11 mouse cellular contexts compared by ENCODE assay signal in the genomic region with DNA sequence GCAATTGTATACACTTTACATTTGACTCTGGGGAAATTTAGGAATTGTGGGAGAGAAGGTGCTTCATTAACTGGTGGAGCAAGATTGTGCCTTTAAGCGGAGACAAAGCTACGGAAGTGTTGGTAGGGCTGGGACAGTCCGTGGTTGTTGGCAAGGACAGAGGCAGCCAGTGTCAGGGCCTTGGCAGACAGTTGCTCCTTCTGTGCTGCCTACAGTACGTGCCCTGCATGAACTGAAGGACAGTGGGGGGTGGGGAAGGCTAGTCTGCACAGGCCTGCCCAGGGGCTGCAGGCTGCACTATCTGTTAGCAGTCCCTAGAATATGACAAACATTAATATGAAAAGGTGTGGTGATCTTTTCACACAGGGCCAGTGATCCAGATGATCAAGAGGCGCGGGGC.
DNase-seq lines count a peak whose midpoint lies in the region; ATAC-seq and TF ChIP-seq lines count a peak whose summit lies in the region.
"Had no signal": no experiment of that assay in that cellular context is flagged by ENCODE, and none has a peak within 500 bp of the region (broad histone marks: within the 10 kb centered on the region; RNA-seq: fewer than 3 reads in every experiment).

No protein-coding gene starts in this region.

- no peak overlapping the region for H3K9ac ChIP-seq in heart, postnatal 0 days (replicated peaks; ENCODE audit: low read depth, low read length)
- H3K9ac ChIP-seq in intestine, embryonic 15.5 days, result no peak overlapping the region
- H3K9ac ChIP-seq: embryonic facial prominence, embryonic 15.5 days; limb, embryonic 12.5 days had no signal

- H3K4me3 ChIP-seq in heart, postnatal 0 days (ENCODE audit: low read depth, low read length), result no peak overlapping the region
- no peak overlapping the region for H3K4me3 ChIP-seq in intestine, embryonic 15.5 days (replicated peaks)
- H3K4me3 ChIP-seq: embryonic facial prominence, embryonic 15.5 days; limb, embryonic 12.5 days had no signal

- intact Hi-C loops in left cerebral cortex, postnatal 4 days (cut with DNase I), result loop anchor here (10.0 kb wide), 1 partner anchor 250 kb away; a partner anchor contains a TSS
- intact Hi-C loops in gastrocnemius, postnatal 36 days (cut with DNase I), result no loop called here

- peak; percentile 63 for DNase-seq in adrenal gland, adult 2 months
- peak; percentile 52 for DNase-seq in brain, embryonic 18.5 days (ENCODE audit: low read depth, low spot score)
- DNase-seq in heart, postnatal 0 days (ENCODE audit: low spot score), result peak; percentile 11
- peak; percentile 88 for DNase-seq in left cerebral cortex, postnatal 4 days
- DNase-seq in gastrocnemius, postnatal 36 days, result no peak
- DNase-seq in gastrocnemius, postnatal 25 days, result no peak

- H3K4me1 ChIP-seq in heart, postnatal 0 days (ENCODE audit: control insufficient read depth, insufficient read depth), result no peaks in the 10 kb centered on the region; the same call in 1 of the 2 replicates
- H3K4me1 ChIP-seq in intestine, embryonic 15.5 days (replicated peaks), result no peaks in the 10 kb centered on the region
- H3K4me1 ChIP-seq: embryonic facial prominence, embryonic 15.5 days; limb, embryonic 12.5 days had no signal

- H3K27me3 ChIP-seq in heart, postnatal 0 days (ENCODE audit: control insufficient read depth, insufficient read depth, low read length), result no peaks in the 10 kb centered on the region
- no peaks in the 10 kb centered on the region for H3K27me3 ChIP-seq in intestine, embryonic 15.5 days (replicated peaks)
- H3K27me3 ChIP-seq: embryonic facial prominence, embryonic 15.5 days; limb, embryonic 12.5 days had no signal

- H3K36me3 ChIP-seq in heart, postnatal 0 days (replicated peaks; ENCODE audit: control insufficient read depth, insufficient read depth, low read length), result no peaks in the 10 kb centered on the region
- H3K36me3 ChIP-seq in intestine, embryonic 15.5 days, result no peaks in the 10 kb centered on the region
- H3K36me3 ChIP-seq: embryonic facial prominence, embryonic 15.5 days; limb, embryonic 12.5 days had no signal

- peak; percentile 79 for ATAC-seq in heart, postnatal 0 days (ENCODE audit: insufficient read depth, low read depth)
- ATAC-seq in intestine, embryonic 15.5 days, result no peak
- ATAC-seq in erythroblast, adult 5-6 weeks (replicated peaks; ENCODE audit: low FRiP score, poor library complexity, severe bottlenecking), result no peak
- ATAC-seq: Patski had no signal

- no peaks in the 10 kb centered on the region for H3K9me3 ChIP-seq in heart, postnatal 0 days (replicated peaks; ENCODE audit: control insufficient read depth, low read length)
- H3K9me3 ChIP-seq in intestine, embryonic 15.5 days, result no peaks in the 10 kb centered on the region
- H3K9me3 ChIP-seq: embryonic facial prominence, embryonic 15.5 days; limb, embryonic 12.5 days had no signal

- TF ChIP-seq CTCF in heart, postnatal 0 days (IDR thresholded peaks at IDR 0.05; ENCODE audit: low read depth), result no peak

- 62% methylated on average over 6 of the region's 6 CpGs for WGBS in heart, postnatal 0 days
- WGBS in intestine, embryonic 15.5 days, result 68% methylated on average over 6 of the region's 6 CpGs

- H3K27ac ChIP-seq in heart, postnatal 0 days (ENCODE audit: low read depth), result no peak overlapping the region
- no peak overlapping the region for H3K27ac ChIP-seq in intestine, embryonic 15.5 days
- H3K27ac ChIP-seq: embryonic facial prominence, embryonic 15.5 days; limb, embryonic 12.5 days had no signal

- no peak overlapping the region for H3K4me2 ChIP-seq in heart, postnatal 0 days (ENCODE audit: low read depth, low read length)
- H3K4me2 ChIP-seq in intestine, embryonic 15.5 days (replicated peaks), result no peak overlapping the region
- H3K4me2 ChIP-seq: embryonic facial prominence, embryonic 15.5 days; limb, embryonic 12.5 days had no signal

- no peak for TF ChIP-seq EP300 in heart, postnatal 0 days (IDR thresholded peaks at IDR 0.05; ENCODE audit: low read depth)

Comparison
In these comparisons a context has a peak if more than half of its experiments do, and no peak if none do; other contexts are left out.
1. DNase-seq: peak in adrenal gland, adult 2 months (single experiment), brain, embryonic 18.5 days (single experiment), heart, postnatal 0 days (single experiment) and left cerebral cortex, postnatal 4 days (single experiment); none in gastrocnemius, postnatal 36 days (0 of 2) and gastrocnemius, postnatal 25 days (single experiment).